Mouse (Mus musculus) splenic B cell, adult 2 months (primary cell): ENCODE data around the gene Igsf9b.

Experiments used
- DNase-seq: peaks from one replicate; pipeline ENCODE4 v3.0.0-alpha.2; 2011; ENCODE audit warnings: low read depth, low spot score
- H3K27me3 ChIP-seq: 2 replicates; pipeline ENCODE4 v1.6.1; 2012; ENCODE audit warnings: mild to moderate bottlenecking, low read length, moderate library complexity, mixed read lengths; ENCODE audit not compliant: control insufficient read depth, poor library complexity, insufficient read depth, severe bottlenecking
- H3K36me3 ChIP-seq: 2 replicates; pipeline ENCODE4 v1.6.1; 2012; ENCODE audit warnings: mild to moderate bottlenecking, low read length, moderate library complexity, mixed read lengths; ENCODE audit not compliant: control insufficient read depth, poor library complexity, insufficient read depth, severe bottlenecking

The Igsf9b gene

GRCm38 (mm10) chr9:27331538-27331937 is 32.5 kb downstream of the Igsf9b start:
- no peak for DNase-seq
- H3K27me3 ChIP-seq: no peaks in the 10 kb centered on the region

GRCm38 (mm10) chr9:27334895-27335294 is 35.9 kb downstream of the Igsf9b start:
- no peaks in the 10 kb centered on the region for H3K27me3 ChIP-seq
- DNase-seq: no peak
- H3K36me3 ChIP-seq: no peaks in the 10 kb centered on the region

More at GRCm38 (mm10) chr9:27331538-27331937, 32.5 kb downstream of the Igsf9b start:
- no peaks in the 10 kb centered on the region for H3K36me3 ChIP-seq

- no peak for DNase-seq
- no peaks in the 10 kb centered on the region for H3K36me3 ChIP-seq
- no peaks in the 10 kb centered on the region for H3K27me3 ChIP-seq
Measured at GRCm38 (mm10) chr9:27336962-27337636, 38.1 kb downstream of the Igsf9b start.

GRCm38 (mm10) chr9:27339168-27339567 is 40.2 kb downstream of the Igsf9b start:
- Histone ChIP-seq H3K36me3 (no peaks in the 10 kb centered on the region), H3K27me3 (no peaks in the 10 kb centered on the region)
- DNase-seq: no peak

GRCm38 (mm10) chr9:27346541-27347269 is 47.7 kb downstream of the Igsf9b start:
- no peak for DNase-seq
- no peaks in the 10 kb centered on the region for H3K27me3 ChIP-seq
- H3K36me3 ChIP-seq: no peaks in the 10 kb centered on the region

- Histone ChIP-seq H3K27me3 (no peaks in the 10 kb centered on the region), H3K36me3 (no peaks in the 10 kb centered on the region)
- no peak for DNase-seq
Measured at GRCm38 (mm10) chr9:27353082-27353481, 54.1 kb downstream of the Igsf9b start.

GRCm38 (mm10) chr9:27357893-27358292 is 58.9 kb downstream of the Igsf9b start:
- no peaks in the 10 kb centered on the region for H3K36me3 ChIP-seq
- no peaks in the 10 kb centered on the region for H3K27me3 ChIP-seq
- DNase-seq: no peak

- Histone ChIP-seq H3K27me3 (no peaks in the 10 kb centered on the region), H3K36me3 (no peaks in the 10 kb centered on the region)
- DNase-seq: no peak
Measured at GRCm38 (mm10) chr9:27367231-27367630, 68.2 kb downstream of the Igsf9b start.

GRCm38 (mm10) chr9:27369108-27369507 is 70.1 kb downstream of the Igsf9b start:
- no peaks in the 10 kb centered on the region for H3K27me3 ChIP-seq
- no peaks in the 10 kb centered on the region for H3K36me3 ChIP-seq
- no peak for DNase-seq

GRCm38 (mm10) chr9:27375746-27376145 is 76.7 kb downstream of the Igsf9b start:
- DNase-seq: no peak
- H3K27me3 ChIP-seq: no peaks in the 10 kb centered on the region
- no peaks in the 10 kb centered on the region for H3K36me3 ChIP-seq

- no peaks in the 10 kb centered on the region for H3K36me3 ChIP-seq
- no peaks in the 10 kb centered on the region for H3K27me3 ChIP-seq
- DNase-seq: no peak
Measured at GRCm38 (mm10) chr9:27386951-27387350, 87.9 kb downstream of the Igsf9b start.

- no peak for DNase-seq
- H3K36me3 ChIP-seq: no peaks in the 10 kb centered on the region
- no peaks in the 10 kb centered on the region for H3K27me3 ChIP-seq
Measured at GRCm38 (mm10) chr9:27396500-27396899, 97.5 kb downstream of the Igsf9b start, which contains the start of gene Spata19. Spata19 (plus strand) TSS chr9:27396800.

GRCm38 (mm10) chr9:27401169-27401568 is 102.2 kb downstream of the Igsf9b start:
- Histone ChIP-seq H3K27me3 (no peaks in the 10 kb centered on the region), H3K36me3 (no peaks in the 10 kb centered on the region)
- no peak for DNase-seq
